Mouse (Mus musculus): Measurements from ENCODE around the gene Olfr1178.

Olfr1178 gene

GRCm38 (mm10) chr2:88386762-88387161 is at the start of gene Olfr1178:
TSS of gene Olfr1178 (plus strand) at chr2:88387062.
- DNase-seq (ENCODE audit: low spot score): no peak

DNA sequence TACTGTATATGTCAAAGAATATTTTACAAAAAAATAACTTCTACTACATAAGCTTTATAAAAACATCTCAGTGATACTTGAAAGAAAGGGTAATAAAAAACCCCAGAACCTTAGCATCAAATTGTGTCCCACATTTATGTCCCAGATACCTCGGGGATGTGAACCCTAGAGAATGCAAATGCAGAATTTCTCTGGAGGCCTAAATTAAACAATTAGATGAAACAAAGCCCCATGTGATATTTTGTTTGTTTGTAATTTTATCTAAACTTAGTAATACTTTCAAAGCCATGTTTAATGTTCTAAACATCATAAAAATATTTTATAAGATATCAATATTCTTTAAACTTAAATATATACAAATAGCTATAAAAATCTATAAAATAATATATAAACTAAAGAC is 40.5 kb upstream of the Olfr1178 start, which contains the start of gene Olfr1177-ps:
Olfr1177-ps (minus strand) TSS at position 101 of the 400 bp plus-strand sequence.
- DNase-seq (ENCODE audit: low spot score): no peak

GRCm38 (mm10) chr2:88356304-88356703 is 30.6 kb upstream of the Olfr1178 start:
- DNase-seq (ENCODE audit: low spot score): no peak

DNA sequence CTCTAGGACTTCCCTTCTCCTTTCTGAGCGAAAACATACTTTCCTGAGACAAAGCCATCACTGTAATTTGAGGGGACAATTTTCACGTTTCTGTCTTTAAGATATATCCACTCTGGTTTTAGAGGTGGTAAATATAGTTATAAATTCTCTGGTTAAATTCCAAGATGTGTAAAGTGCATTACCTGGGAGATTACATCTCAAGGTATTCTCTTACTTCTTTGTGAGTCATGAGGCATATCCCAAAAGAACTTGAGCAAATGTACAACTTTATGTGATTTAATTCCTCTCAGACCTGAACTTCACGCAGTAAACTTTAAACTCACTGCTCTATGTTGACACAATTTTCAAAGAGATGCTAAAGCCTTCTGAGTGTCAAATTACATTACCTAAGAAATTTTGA is 19.5 kb downstream of the Olfr1178 start, which contains the start of gene Olfr1179:
Olfr1179 (minus strand) TSS at position 101 of the 400 bp plus-strand sequence.
- DNase-seq (ENCODE audit: low spot score): no peak

DNA sequence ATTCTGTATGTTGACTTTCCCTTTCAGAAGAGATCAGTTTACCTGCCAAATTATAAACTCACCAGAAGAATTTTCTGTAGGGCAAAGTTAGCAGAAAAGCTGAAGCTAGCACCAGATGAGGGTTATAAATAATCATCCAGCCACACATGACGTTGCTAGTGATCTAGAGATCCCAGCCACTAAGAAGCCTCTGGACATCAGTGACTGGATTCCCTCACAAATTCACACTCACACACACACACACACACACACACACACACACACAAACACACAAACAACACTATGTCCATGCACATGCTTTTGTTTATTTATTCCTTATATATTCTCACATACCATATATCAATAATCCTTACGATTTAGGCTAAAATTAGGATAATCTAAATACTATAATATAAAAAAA is 32.2 kb downstream of the Olfr1178 start, which contains the start of gene Olfr1180:
Olfr1180 (minus strand) TSS at position 101 of the 400 bp plus-strand sequence.
- DNase-seq (ENCODE audit: low spot score): no peak

DNA sequence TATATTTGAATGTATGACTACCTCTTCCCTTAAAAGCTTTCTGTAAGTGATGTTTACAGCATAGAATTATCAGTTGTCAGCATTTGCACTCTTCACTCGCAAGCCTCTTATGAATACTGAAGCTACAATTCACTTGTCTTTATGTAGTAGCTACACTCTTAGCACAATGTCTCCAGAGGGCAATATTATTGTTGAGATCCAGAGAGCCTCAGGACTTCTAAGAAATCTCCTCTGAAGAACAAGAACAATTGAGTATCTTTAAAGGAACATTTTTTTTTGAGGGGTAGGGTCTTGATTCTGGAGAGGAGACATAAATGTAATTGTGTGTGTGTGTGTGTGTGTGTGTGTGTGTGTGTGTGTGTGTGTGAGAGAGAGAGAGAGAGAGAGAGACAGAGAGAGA is 39.2 kb downstream of the Olfr1178 start, which contains the start of gene Olfr1181:
Olfr1181 (minus strand) TSS at position 101 of the 400 bp plus-strand sequence.
- no peak for DNase-seq (ENCODE audit: low spot score)

- no peak for DNase-seq (ENCODE audit: low spot score)
These were observed 62.2 kb downstream of the Olfr1178 start, which contains the start of gene Gm13757 for GRCm38 (mm10) chr2:88449031-88449430. TSS of gene Gm13757 (minus strand) at chr2:88449131.

Measured in ovary, postnatal 14 days (tissue).